Mouse (Mus musculus): ENCODE data around the gene Dcun1d2. TPM values are rescaled to one million over a fixed set of nuclear protein-coding genes. Genes with fewer than 3 reads are reported as not detected.
A peak's percentile ranks its signal among the peaks of the same experiment; 100 is the strongest.
"Not testable (repeated sequence)": the region's sequence is repeated elsewhere in the genome, so short reads cannot be mapped to it uniquely, and the experiment has no call there.

The Dcun1d2 gene
- 0.61 and 3.9 TPM in 2 replicates for polyA plus RNA-seq (2012; ENCODE audit: insufficient read depth, low replicate concordance)

DNA sequence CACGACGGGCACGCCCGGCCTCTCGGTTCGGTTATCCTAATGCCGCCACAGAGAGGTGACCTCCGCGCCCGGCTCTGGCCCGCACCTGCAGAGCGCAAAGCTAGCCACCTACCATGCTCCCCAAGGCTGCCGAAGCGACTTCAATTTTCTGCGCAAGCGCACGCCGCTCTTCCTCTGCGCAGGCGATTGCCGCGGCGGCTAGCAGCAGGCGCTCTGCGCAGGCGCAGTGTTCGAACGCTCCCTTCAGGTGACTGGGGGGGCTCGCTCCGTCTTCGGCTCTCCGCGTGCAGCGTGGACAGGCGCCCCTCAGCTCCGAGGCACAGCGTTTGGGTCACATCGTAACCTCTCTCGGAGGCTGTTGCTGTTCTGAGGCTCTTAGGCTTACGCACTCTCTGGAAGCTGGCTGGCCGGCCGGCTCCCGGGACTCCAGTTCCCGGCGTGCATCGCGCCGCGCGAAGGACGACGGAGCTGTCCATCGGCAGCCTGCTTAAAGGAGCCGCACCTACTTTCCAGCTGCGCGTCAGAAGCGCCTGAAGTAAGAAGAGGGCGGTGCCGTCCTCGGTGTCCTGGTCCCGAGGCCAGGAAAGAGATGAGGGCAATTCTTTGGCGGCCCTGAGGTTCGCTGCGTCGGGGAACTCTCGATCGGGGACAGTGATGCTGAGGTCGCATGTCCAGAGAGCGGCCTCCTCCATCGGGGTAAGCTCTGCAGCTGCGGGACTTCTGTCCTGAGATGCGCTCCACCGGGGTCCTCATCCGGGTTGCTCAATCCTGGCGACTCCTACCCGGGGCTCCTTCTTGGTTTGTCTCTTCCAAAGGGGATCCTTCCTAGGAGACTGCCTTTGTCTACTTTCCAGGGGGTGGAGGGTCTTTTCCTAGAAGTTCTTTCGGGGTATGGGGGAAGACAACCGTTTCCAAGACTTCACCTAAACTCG is at the start of gene Dcun1d2, which contains the start of gene Tmco3:
Gene Dcun1d2, minus strand, starts transcription at position 440 of the 932 bp plus-strand sequence.
Gene Tmco3, plus strand, starts transcription at position 499 of the 932 bp plus-strand sequence.
- peak within 1 kb of the TSS; percentile 98 for H3K4me3 ChIP-seq (replicated peaks)
- TF ChIP-seq FLI1 (IDR thresholded peaks at IDR 0.05; ENCODE audit: low read length) = no peak
- H3K36me3 ChIP-seq (replicated peaks; ENCODE audit: low read length) = peaks cover 30% of the 10 kb centered on the region
- H3K9me3 ChIP-seq = no peaks in the 10 kb centered on the region
- peaks cover 66% of the 10 kb centered on the region for H3K4me1 ChIP-seq
- no peaks in the 10 kb centered on the region for H3K27me3 ChIP-seq (replicated peaks)

DNA sequence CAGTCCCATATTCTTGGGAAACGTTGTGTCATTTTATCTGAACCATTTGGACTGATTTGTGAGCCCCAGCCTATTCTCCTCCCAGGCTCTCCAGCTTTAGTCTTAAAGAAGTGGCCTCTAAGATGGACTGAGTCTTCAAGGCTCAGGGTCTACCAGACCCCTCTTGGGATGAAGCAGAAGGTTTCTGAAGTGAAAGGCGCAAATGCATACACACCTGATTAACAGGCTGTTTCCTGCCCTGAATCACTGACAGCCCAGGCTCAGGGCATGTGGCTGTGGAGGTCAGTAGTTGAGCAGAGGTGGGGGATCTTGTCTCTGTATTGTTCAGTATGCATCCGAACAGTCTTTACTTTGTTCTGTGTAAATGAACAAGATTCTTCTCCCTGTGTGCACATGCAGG is 49.7 kb upstream of the Dcun1d2 start:
- H3K4me1 ChIP-seq = peaks cover 54% of the 10 kb centered on the region
- peaks cover 4% of the 10 kb centered on the region for H3K27me3 ChIP-seq (replicated peaks)
- TF ChIP-seq GATA1 (IDR thresholded peaks at IDR 0.05; ENCODE audit: borderline replicate concordance, low read length) (no peak), FLI1 (IDR thresholded peaks at IDR 0.05; ENCODE audit: low read length) (no peak)
- peak overlapping the region; percentile 92 for H3K4me3 ChIP-seq (replicated peaks)
- H3K9me3 ChIP-seq = peaks cover 4% of the 10 kb centered on the region; the same call in 1 of the 2 replicates
- peaks cover 26% of the 10 kb centered on the region for H3K36me3 ChIP-seq (replicated peaks; ENCODE audit: low read length)

DNA sequence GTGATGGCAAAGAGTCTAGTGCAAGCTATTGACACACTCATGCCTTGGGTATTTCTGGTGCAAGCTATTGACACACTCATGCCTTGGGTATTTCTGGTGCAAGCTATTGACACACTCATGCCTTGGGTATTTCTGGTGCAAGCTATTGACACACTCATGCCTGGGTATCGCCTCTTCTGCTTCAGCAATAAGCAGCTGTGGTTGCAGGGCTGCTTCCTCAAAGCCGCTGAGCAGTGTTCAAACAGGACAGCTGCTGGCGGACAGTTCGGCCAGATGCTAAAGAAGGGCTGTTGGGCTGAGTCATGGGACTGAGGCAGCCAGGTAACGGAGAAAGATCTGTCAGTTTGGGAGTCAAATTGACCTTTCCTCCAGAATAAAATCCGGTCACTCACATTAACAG is 49.3 kb upstream of the Dcun1d2 start:
- peaks cover 50% of the 10 kb centered on the region for H3K4me1 ChIP-seq
- H3K36me3 ChIP-seq (replicated peaks; ENCODE audit: low read length) = peaks cover 22% of the 10 kb centered on the region
- peak overlapping the region; percentile 23 for H3K4me3 ChIP-seq (replicated peaks)
- H3K27me3 ChIP-seq (replicated peaks); H3K9me3 ChIP-seq: not testable (repeated sequence)

DNA sequence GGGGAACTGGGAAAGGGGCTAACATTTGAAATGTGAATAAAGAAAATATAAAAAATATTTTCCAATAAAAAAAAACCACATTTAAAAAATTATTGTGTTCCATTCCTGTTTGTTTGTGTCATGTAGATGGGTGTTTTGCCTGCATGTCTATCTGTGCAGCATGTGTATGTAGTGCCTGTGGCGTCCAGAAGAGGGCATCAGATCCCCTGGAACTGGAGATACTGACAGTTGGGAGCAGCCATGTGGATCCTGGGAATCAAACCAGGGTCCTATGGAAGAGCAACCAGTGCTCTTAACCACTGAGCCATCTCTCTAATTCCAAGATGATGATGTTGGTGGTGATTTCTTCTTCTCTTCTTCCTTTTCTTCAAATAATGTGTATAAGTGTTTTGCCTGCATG is 46.7 kb upstream of the Dcun1d2 start:
- Histone ChIP-seq H3K4me1 (peaks cover 30% of the 10 kb centered on the region), H3K4me3 (replicated peaks) (no peak overlapping the region), H3K36me3 (replicated peaks; ENCODE audit: low read length) (no peaks in the 10 kb centered on the region), H3K9me3 (peaks cover 4% of the 10 kb centered on the region; the same call in 1 of the 2 replicates), H3K27me3 (replicated peaks) (peaks cover 29% of the 10 kb centered on the region)
- TF ChIP-seq FLI1 (IDR thresholded peaks at IDR 0.05; ENCODE audit: low read length) (no peak), GATA1 (IDR thresholded peaks at IDR 0.05; ENCODE audit: borderline replicate concordance, low read length) (no peak)

DNA sequence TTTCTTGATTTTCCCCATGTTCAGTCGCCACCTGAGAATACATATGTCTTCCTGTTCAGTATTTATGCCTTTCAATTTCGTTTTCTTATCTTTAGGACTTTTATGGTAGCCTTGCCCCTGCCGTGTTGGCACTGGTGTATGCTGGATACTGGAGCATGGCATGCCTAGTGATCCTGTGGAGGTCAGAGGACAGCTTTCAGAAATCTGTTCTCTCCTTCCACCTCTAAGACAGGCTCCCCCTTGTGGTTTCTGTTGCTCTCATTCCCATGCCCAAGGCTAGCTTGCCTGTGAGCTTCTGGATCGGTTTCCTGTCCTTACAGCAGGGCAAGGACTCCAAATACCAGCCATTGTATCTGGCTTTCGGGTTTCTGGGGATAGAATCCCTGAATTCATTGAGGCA is 38.7 kb upstream of the Dcun1d2 start:
- H3K9me3 ChIP-seq = no peaks in the 10 kb centered on the region
- H3K27me3 ChIP-seq (replicated peaks) = peaks cover 20% of the 10 kb centered on the region
- no peak overlapping the region for H3K4me3 ChIP-seq (replicated peaks)
- H3K4me1 ChIP-seq = peaks cover 12% of the 10 kb centered on the region
- no peak for TF ChIP-seq FLI1 (IDR thresholded peaks at IDR 0.05; ENCODE audit: low read length)
- no peak for TF ChIP-seq GATA1 (IDR thresholded peaks at IDR 0.05; ENCODE audit: borderline replicate concordance, low read length)
- H3K36me3 ChIP-seq (replicated peaks; ENCODE audit: low read length) = peaks cover 13% of the 10 kb centered on the region

DNA sequence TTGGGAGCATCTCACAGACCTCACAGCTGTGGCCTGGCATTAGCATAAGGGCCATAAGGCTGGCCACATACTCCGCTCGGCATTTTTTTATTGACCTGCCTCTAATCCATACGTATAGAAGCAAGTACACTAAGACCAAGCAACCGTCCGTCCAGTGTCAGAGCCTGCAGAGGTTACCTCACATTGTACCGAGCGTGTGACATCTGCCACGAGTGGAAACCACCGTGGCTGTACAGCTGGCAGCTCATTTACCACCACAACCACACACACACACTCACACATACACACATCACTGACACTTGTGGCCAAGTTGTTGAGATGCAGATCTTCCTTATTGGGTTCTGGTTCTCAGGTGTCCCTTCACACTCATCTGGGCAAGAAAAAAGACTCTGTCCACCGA is 28.7 kb upstream of the Dcun1d2 start:
- no peak overlapping the region for H3K4me3 ChIP-seq (replicated peaks)
- peaks cover 74% of the 10 kb centered on the region for H3K36me3 ChIP-seq (replicated peaks; ENCODE audit: low read length)
- H3K9me3 ChIP-seq = no peaks in the 10 kb centered on the region
- TF ChIP-seq GATA1 (IDR thresholded peaks at IDR 0.05; ENCODE audit: borderline replicate concordance, low read length) (no peak), FLI1 (IDR thresholded peaks at IDR 0.05; ENCODE audit: low read length) (no peak)
- no peaks in the 10 kb centered on the region for H3K27me3 ChIP-seq (replicated peaks)
- peaks cover 30% of the 10 kb centered on the region for H3K4me1 ChIP-seq

DNA sequence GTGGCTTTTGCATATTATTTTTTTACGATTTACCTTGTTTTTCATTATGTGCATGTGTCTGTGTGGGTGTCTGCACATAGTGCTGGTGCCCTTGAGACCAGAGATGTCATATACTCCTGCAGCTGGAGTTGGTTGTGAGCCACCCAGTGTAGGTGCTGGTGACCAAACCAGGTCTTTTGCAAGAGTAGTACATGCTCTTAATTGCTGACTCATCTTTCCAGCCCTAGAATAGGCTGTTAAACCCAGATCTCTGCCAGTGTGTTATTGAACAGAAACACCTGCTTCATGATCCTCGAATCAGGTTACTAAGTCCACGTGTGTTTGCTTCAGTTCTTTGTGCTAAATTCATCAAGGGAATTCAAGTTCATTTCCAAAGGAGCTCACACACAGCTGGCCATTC is 27.0 kb upstream of the Dcun1d2 start:
- H3K36me3 ChIP-seq (replicated peaks; ENCODE audit: low read length) = peaks cover 79% of the 10 kb centered on the region
- no peaks in the 10 kb centered on the region for H3K27me3 ChIP-seq (replicated peaks)
- H3K9me3 ChIP-seq = no peaks in the 10 kb centered on the region
- peaks cover 30% of the 10 kb centered on the region for H3K4me1 ChIP-seq
- TF ChIP-seq FLI1 (IDR thresholded peaks at IDR 0.05; ENCODE audit: low read length) = no peak
- no peak for TF ChIP-seq GATA1 (IDR thresholded peaks at IDR 0.05; ENCODE audit: borderline replicate concordance, low read length)
- H3K4me3 ChIP-seq (replicated peaks) = no peak overlapping the region

DNA sequence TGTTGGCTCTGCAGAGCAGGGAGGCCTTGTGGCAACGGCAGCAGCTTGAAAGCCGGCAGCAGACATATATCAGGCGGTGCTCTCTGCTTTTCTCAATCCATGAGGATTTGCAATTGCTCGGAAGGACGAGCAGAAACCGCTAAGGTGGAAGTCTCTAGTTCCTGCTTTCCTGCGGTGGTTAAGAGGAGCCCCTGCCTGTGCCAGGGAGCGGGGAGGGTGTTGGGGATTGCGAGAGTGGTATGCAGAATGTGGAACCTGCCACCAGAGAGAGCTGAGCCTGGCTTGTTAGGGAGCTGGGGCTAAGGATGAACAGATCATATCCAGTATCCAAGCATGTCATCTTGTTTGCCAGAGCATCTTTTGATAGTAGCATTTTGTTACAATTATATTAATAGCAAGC is 19.0 kb upstream of the Dcun1d2 start:
- peaks cover 88% of the 10 kb centered on the region for H3K36me3 ChIP-seq (replicated peaks; ENCODE audit: low read length)

DNA sequence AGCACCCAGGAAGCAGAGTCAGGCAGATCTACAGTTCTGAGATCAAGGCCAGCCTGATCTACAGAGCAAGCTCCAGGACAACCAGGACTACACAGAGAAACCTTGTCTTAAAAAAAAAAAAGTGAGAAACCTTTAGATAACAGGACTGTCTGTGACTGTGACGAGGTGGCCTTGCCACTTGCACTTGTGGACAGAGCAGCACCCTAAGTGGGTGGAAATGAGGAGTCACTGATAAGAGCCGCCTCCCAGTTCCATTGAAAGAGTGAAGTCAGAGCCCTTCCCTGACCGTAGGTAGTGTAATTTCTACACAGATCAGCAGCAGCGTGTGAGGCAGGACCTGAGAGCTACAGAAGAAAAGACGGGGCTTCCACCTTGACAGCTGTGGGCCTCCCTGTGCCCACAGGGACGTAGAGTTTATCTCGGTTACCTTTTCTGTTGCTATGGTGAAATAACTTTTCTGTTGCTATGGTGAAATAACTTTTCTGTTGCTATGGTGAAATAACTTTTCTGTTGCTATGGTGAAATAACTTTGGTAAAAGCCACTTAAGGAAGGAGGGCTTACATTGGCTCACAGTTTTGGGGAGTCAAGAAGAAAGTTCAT is 18.5 kb upstream of the Dcun1d2 start:
- H3K4me3 ChIP-seq (replicated peaks) = no peak overlapping the region
- TF ChIP-seq FLI1 (IDR thresholded peaks at IDR 0.05; ENCODE audit: low read length) (no peak), GATA1 (IDR thresholded peaks at IDR 0.05; ENCODE audit: borderline replicate concordance, low read length) (no peak)
- H3K36me3 ChIP-seq (replicated peaks; ENCODE audit: low read length) = peaks cover 92% of the 10 kb centered on the region
- H3K9me3 ChIP-seq = peaks cover 14% of the 10 kb centered on the region
- H3K4me1 ChIP-seq = 0 out of 2 replicates have a peak, but pooled peaks cover 4% of the 10 kb centered on the region
- H3K27me3 ChIP-seq (replicated peaks) = no peaks in the 10 kb centered on the region

More for the DNA sequence above, 19.0 kb upstream of the Dcun1d2 start:
- Histone ChIP-seq H3K9me3 (peaks cover 14% of the 10 kb centered on the region), H3K4me3 (replicated peaks) (no peak overlapping the region), H3K27me3 (replicated peaks) (no peaks in the 10 kb centered on the region), H3K4me1 (0 out of 2 replicates have a peak, but pooled peaks cover 4% of the 10 kb centered on the region)
- TF ChIP-seq GATA1 (IDR thresholded peaks at IDR 0.05; ENCODE audit: borderline replicate concordance, low read length) (no peak), FLI1 (IDR thresholded peaks at IDR 0.05; ENCODE audit: low read length) (no peak)

DNA sequence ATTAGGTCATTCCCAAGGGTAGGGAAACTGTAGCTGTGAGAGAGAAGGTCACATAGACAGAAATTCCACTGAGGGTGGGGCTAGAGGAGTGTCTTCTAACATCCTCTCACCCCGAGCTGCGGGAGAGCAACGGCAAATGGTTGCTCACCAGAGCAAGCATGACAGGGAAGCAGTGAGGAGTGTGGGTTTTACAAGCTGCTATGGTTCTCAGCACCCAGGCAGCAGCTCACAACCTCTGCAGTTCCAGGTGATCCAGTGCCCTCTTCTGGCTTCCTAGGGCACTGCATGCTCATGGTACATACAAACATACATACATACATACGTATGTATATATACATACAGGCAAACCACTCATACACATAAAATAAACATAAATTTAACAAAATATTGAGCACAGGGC is 18.0 kb upstream of the Dcun1d2 start:
- Histone ChIP-seq H3K4me3 (replicated peaks) (no peak overlapping the region), H3K4me1 (0 out of 2 replicates have a peak, but pooled peaks cover 4% of the 10 kb centered on the region), H3K9me3 (peaks cover 14% of the 10 kb centered on the region), H3K36me3 (replicated peaks; ENCODE audit: low read length) (peaks cover 93% of the 10 kb centered on the region), H3K27me3 (replicated peaks) (no peaks in the 10 kb centered on the region)
- TF ChIP-seq GATA1 (IDR thresholded peaks at IDR 0.05; ENCODE audit: borderline replicate concordance, low read length) (no peak), FLI1 (IDR thresholded peaks at IDR 0.05; ENCODE audit: low read length) (no peak)

Measured in megakaryocyte, embryonic 14.5 days (primary cell).